Mouse (Mus musculus): ENCODE measurements around the gene Mier2.

Mier2 gene

DNA sequence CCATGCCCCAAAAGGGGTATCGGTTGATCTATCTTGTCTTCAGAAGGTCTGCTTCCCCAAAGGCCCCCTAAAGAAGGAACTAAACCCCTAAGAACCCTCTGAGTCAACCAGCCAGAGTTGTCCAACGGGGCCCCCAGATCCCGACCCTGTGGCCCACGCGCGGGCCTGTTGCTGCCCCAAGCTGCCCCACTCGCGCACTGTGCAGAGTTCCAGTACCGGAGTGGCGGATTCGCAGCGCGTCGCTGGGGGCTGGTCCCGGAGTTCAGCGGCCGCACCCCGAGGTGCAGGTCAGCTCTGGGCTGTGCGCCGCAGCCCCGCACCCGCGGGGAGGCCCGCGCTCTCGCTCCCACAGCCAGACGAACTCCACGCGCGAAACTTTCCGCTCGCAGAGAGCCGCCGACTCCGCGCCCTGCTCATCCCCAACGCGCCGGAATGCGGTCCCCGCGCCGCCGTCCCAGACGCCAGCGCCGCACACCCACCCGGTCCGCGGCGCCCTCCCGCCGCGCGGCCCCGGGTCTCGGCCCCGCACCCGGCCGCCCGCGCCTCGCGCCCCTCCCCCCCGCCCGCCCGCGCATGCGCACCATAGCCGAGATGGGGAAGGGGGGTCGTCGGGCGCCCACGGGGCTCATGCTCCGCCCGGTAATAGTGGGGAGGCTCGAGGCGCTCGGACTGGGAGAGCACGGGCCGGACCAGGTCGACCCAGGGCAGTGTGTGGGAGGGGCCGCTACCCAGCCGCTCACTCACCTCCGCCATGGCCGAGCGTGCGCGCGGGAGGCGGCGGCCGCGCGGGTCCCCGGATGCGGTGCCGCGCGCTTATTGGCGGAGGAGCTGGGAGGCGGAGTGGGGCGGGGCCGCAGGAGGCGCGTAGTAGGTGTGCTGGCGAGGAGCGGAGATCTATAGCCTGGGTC is at the start of gene Mier2:
Mier2 (minus strand) TSS at position 870 of the 908 bp plus-strand sequence.
- DNase-seq = peak; percentile 83

GRCm38 (mm10) chr10:79597936-79598230 is 42.9 kb upstream of the Mier2 start:
- DNase-seq = no peak

DNA sequence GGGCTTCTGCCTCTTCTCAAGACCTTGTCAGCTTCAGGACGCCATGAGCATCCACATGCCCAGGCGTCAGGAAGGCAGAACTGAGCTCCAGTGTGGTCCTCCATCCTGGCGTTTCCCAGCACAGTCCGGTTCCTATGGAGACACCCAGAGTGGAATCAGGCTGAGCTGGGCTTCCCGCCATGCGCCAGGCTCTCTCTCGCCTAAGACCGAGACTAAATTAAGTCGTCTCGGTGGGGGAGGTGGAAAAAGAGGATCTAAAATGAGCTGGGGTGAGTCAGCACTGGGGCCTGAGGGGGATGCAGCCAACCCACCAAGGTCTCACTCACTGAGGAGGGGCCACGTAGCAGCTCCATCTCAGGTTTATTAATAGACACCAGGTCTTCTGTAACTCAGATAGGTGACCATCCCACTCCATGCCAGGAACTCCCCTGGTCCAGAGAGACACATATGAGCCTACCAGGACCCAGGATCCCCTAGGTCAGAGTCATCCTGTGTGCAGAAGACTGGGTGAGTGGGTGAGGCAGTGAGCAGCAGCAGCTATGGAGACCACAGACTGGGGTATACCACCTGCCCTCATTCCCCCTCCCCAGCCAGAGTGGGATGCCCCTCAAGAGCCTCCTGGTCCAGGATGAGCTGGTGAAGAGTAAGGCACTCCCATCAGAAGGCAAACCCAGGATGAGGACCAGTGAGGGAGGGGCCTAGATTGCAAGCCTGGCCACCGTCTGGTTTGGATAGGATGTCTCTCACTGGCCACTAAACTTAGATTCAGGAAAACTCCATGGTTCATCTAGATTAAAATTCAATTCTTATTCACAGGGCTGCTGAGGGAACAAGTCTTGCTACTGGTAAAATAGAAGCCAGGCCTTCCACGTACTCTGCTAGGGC is 42.3 kb upstream of the Mier2 start:
- peak; percentile 78 for DNase-seq

- DNase-seq = no peak
Observed at GRCm38 (mm10) chr10:79595590-79595929, 40.6 kb upstream of the Mier2 start.

- peak; percentile 51 for DNase-seq
Observed at GRCm38 (mm10) chr10:79594872-79595589, 40.0 kb upstream of the Mier2 start.

DNA sequence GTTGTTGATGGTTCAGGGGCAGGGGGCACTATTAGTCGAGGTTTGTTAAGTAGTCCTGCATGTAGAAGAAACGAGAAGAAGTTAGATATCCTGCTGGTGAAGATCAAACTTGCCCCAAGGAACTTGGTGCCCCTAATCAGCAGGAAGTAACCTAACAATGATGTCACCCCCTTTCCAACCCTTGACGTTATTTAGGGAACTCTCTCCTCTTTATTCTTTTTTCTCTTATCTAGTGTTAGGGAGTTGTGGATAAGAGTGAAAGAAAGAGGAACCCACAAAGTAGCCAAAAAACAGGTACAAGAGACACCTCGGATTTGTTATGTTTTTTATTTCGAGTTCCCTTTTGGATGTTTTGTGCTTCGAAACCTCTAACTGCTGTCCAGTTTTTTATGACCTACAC is 39.1 kb upstream of the Mier2 start:
- DNase-seq = no peak

DNA sequence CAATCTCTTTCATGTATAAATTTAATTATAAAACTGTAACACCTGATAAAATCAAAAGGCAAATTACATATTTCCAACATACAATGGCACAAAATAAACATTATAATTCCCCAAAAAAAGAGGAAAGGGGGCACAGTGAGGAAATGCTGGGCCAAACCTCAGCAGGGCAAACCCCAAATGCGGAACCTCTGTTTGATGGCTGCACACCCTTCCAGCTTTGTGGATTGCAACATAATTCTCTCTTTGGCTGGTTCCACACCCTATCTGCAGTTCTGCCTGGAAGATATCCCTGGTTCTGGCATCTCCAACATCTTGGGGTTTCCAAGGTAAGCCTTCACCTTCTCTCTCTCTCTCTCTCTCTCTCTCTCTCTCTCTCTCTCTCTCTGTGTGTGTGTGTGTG is 35.7 kb upstream of the Mier2 start:
- no peak for DNase-seq

GRCm38 (mm10) chr10:79587752-79588126 is 32.7 kb upstream of the Mier2 start:
- DNase-seq = no peak

GRCm38 (mm10) chr10:79587061-79587751 is 32.2 kb upstream of the Mier2 start, which contains the start of gene Theg:
TSS of gene Theg (minus strand) at chr10:79587331.
- DNase-seq = no peak

GRCm38 (mm10) chr10:79586243-79586642 is 31.2 kb upstream of the Mier2 start:
- DNase-seq = no peak

- DNase-seq = no peak
Observed at GRCm38 (mm10) chr10:79585723-79586122, 30.7 kb upstream of the Mier2 start.

- no peak for DNase-seq
Observed at GRCm38 (mm10) chr10:79585136-79585535, 30.1 kb upstream of the Mier2 start.

- DNase-seq = no peak
Observed at GRCm38 (mm10) chr10:79584426-79584825, 29.4 kb upstream of the Mier2 start.

DNA sequence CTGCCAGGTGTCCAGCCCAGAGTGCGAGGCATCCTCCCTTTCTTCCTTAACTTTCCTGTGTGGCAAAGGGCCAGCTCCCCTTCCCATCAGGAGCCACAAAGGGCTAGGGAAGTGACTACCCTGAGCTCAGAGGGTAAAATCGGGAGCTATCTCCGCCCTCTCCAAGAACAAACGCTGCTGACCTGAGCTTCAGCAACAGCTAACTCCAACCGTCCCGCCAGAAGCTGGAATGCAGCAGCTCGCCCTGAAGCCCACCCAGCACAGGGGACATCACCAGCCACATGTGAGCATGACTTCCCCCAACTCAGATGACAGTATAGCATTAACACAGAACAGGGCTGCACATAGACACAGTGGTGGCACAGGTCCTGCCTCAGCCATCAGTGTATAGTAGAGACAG is 29.0 kb upstream of the Mier2 start:
- DNase-seq = no peak

DNA sequence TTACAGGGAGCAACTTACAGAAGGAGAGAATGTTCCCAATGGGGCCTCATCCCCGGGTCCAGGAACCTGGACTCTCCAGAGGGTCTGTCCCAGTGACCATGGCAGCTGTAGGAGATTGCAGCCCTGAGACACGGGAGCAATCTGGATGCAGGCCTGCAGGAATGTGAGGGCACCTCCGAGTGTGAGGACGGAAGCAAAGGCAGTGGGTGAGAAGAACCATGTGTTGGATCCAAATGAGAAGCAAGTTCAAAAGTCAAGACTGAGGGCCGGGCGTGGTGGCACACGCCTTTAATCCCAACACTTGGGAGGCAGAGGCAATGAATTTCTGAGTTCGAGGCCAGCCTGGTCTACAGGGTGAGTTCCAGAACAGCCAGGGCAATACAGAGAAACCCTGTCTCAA is 26.5 kb upstream of the Mier2 start:
- no peak for DNase-seq

DNA sequence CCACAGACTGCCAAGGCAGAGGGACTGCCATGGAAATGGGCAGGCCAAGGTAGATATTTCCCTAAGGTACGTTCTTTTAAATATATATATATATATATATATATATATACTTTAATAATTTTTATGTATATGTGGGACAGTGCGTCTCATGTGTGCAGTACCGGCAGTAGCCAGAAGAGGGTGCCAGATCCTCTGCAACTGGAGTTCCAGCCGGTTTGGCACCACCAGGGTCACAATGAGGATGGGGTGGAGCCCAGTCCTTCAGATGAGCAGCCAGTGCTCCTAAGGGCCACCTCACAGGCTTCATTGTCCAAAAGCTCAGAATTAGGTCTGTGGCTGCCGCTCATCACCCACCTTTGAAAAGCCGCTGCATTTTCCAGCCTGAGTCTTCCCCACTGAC is 25.8 kb upstream of the Mier2 start:
- peak; percentile 73 for DNase-seq

DNA sequence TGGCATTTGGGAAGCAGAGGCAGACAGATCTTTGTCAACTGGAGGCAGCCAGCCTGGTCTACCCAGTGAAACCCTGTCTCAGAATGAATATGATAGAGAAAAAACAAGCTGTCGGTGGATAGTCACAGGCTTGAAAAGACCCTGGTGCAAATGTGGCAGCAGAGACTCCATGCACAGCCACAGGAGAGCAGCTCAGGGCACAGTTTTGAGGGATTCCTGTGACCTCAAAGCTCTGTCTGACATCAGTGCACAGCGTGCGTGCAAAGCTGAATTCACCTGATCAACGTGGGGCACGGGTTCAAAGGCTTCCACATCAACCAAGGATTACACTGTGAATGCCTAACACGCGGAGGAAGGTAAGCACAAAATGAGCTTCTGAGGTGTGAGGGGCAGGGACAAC is 25.4 kb upstream of the Mier2 start:
- DNase-seq = no peak

- no peak for DNase-seq
Observed at GRCm38 (mm10) chr10:79579781-79580180, 24.8 kb upstream of the Mier2 start.

DNA sequence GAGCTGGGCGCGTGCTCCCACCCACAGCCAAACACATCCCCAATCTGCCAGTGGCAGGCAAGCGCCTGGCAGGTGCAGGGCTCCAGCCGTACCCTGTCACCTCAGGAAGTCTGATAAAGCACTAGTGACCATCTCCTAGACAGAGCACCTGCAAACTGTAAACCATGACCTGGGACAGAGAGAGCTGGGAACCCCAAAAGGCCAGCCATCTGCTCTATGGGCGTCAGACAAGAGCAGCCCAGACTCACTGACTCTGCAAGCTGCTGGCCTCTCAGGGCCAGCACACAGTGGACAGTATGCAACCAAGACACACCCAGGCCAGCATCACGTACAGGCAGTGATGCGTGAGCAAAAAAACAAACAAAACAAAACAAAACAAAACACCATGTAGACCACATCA is 23.9 kb upstream of the Mier2 start:
- no peak for DNase-seq

DNA sequence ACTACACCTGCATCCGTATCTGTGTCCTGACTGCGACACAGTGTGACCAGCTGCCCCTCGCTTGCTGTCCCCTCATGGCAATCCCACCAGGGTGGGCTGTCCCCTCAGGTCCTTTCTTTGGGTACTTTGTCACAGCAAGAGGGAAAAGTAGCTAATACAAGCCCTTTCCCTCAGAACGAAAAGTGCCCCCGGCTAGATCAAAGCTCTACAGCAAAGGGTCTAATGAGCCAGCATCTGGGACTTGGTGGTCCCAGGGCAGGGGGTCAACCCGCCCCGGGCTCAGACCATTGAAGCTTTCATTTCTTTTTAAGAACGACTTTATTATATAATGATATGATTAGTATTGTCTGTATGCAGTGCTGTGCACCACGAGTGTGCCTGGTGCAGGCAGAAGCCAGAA is 23.3 kb upstream of the Mier2 start:
- no peak for DNase-seq

DNA sequence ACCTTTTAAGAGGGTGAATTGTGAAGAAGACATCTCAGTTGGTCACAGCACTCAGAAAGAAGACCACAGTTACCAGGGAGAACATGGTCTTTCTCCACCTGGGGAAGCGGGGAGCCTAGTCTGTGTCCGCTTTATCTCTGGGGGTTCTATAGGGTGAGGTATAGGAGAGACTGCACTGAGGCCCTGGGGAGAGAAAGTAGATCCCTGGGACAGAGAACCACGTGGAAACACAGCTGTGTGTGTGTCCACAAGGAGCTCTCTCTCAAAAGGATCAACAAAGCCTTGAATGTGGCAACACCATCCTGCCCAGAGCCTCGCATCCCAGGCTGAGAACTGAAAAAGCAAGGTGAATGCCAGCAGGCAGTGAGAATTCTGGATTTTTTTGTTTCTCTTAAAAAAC is 22.4 kb upstream of the Mier2 start:
- no peak for DNase-seq

GRCm38 (mm10) chr10:79575754-79576153 is 20.8 kb upstream of the Mier2 start:
- no peak for DNase-seq

DNA sequence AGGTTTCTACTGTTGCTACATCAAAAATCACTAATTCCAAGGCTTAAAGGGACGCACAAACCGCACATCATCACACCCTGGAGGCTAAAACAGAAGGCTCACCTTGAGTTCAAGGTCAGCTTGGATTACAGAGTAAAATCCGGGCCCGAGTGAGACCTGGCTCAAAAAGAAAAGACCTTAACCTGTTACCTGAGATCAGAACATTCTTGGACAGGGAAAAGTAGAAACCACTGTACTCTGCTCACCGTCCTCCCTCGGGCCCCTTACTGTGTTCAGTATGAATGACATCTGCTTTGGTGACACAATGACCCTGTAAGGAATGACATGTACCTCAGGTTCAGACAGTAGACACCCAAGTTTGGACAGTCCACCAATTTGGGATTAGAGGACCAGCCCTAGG is 19.8 kb upstream of the Mier2 start:
- DNase-seq = no peak
